Mouse (Mus musculus) neural tube, embryonic 11.5 days (tissue): ENCODE results near the gene Ttll5. TPM values are rescaled to one million over a fixed set of nuclear protein-coding genes. Genes with fewer than 3 reads are reported as not detected.

ENCODE experiments used
- ATAC-seq: fragments of 200-750 bp; cut with Nextera tagmentation; 2 replicates; pipeline ENCODE4 v1.8.0; 2017; ENCODE audit warnings: moderate number of reproducible peaks, mild to moderate bottlenecking, moderate TSS enrichment, moderate library complexity; ENCODE audit not compliant: insufficient read depth, low FRiP score, low TSS enrichment
- DNase-seq: peaks from one replicate; pipeline ENCODE4 v3.0.0-alpha.2; 2015; ENCODE audit warnings: low spot score
- H3K27ac ChIP-seq: fragments of 300-500 bp; sonication (generic); 2 replicates; pipeline ENCODE4 v1.5.1; 2014; ENCODE audit warnings: low read depth, mild to moderate bottlenecking, low read length
- H3K27me3 ChIP-seq: fragments of 300-500 bp; sonication (generic); 2 replicates; pipeline ENCODE4 v1.6.1; 2014; ENCODE audit warnings: mild to moderate bottlenecking, low read length, mixed read lengths; ENCODE audit not compliant: control insufficient read depth, insufficient read depth
- H3K36me3 ChIP-seq: fragments of 300-500 bp; sonication (generic); 2 replicates; pipeline ENCODE4 v1.6.1; 2014; ENCODE audit warnings: mild to moderate bottlenecking, low read length, moderate library complexity, mixed read lengths; ENCODE audit not compliant: control insufficient read depth, insufficient read depth
- H3K4me1 ChIP-seq: fragments of 300-500 bp; sonication (generic); 2 replicates; pipeline ENCODE4 v1.6.1; 2014; ENCODE audit warnings: low read length, mixed read lengths; ENCODE audit not compliant: control insufficient read depth, insufficient read depth
- H3K4me2 ChIP-seq: fragments of 300-500 bp; sonication (generic); 2 replicates; pipeline ENCODE4 v1.6.1; 2014; ENCODE audit warnings: low read depth, mild to moderate bottlenecking, moderate library complexity
- H3K4me3 ChIP-seq: fragments of 300-500 bp; sonication (generic); 2 replicates; pipeline ENCODE4 v1.5.1; 2014; ENCODE audit warnings: low read depth, low read length
- H3K9ac ChIP-seq: fragments of 300-500 bp; sonication (generic); 2 replicates; pipeline ENCODE4 v1.6.1; 2014; ENCODE audit warnings: mild to moderate bottlenecking, low read length
- H3K9me3 ChIP-seq: fragments of 300-500 bp; sonication (generic); 2 replicates; pipeline ENCODE4 v1.6.1; 2016; ENCODE audit warnings: low read length; ENCODE audit not compliant: control insufficient read depth
- whole genome bisulfite sequencing: fragments of 180-500 bp; shearing (Covaris S2); extraction: QIAGEN DNeasy Blood & Tissue Kit; methylation state at CpG from one replicate; pipeline ENCODE4 v1.1.7; 2014; 5-methylcytosine and 5-hydroxymethylcytosine counted together
- polyA plus RNA-seq: library from polyadenylated mRNA; unstranded; fragments of >200 nt; fragmentation: Nextera tagmentation; extraction: Ambion mirVana; gene quantifications from 2 replicates; pipeline ENCODE4 v1.2.1, GENCODE M21; 2014

Gene Ttll5
- 14.2 and 17.7 TPM in 2 replicates for polyA plus RNA-seq

DNA sequence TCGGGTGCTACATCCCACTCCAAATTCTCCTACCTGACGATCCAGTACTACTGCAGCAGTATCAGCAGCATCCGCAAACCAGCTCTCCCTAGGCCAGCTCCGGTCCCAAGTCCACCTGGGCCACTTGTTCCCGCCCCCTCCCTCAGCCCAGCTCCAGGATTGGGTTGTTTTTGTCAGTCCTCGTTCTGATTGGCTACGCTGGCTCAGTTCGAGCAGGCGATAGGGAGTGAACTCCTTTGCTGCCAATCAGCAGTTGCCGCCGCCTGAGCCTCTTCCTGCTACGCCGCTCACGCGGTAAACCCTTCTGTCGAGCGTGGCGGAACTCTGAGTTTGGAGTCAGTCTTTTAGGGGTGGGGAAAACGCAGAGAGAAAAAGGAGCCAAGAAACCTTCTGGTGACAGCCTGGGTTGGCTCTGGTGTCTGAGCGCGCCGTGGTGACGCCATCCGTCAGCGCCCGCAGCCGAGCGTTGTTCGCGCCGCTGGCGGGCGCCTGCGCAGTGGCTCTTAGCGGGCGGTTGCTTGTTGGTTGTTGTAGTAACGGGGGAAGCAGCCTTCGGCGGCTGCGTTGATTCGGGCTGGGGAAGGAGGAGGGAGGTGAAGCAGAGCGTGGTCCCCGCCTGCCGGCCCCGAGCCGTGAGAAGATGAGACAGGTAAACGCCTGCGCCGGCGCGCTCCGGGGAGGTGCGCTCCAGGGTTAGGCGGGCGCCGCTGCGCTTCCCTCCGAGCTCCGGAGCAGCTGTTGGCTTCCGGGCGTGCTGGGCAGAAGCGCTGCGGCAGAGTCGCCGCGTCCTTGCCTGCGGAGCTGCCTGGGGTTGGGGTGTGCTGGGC lies at the start of gene Ttll5, which contains the start of gene Erg28:
Gene Ttll5 (plus strand): TSS at position 222 of the 827 bp plus-strand sequence.
Gene Erg28 (minus strand): TSS at position 113 of the 827 bp plus-strand sequence.
- no peaks in the 10 kb centered on the region for H3K27me3 ChIP-seq
- DNase-seq: peak; percentile 97
- WGBS: under 1% methylated on average over 67 of the region's 67 CpGs
- H3K4me2 ChIP-seq: peak within 1 kb of the TSS; percentile 86
- H3K9ac ChIP-seq: peak within 1 kb of the TSS; percentile 55
- peak within 1 kb of the TSS; percentile 73 for H3K4me3 ChIP-seq
- H3K9me3 ChIP-seq: no peaks in the 10 kb centered on the region
- no peaks in the 10 kb centered on the region; the same call in 1 of the 2 replicates for H3K36me3 ChIP-seq
- H3K4me1 ChIP-seq: peaks cover 7% of the 10 kb centered on the region
- peak; percentile 98 for ATAC-seq
- H3K27ac ChIP-seq: peak within 1 kb of the TSS; percentile 89

DNA sequence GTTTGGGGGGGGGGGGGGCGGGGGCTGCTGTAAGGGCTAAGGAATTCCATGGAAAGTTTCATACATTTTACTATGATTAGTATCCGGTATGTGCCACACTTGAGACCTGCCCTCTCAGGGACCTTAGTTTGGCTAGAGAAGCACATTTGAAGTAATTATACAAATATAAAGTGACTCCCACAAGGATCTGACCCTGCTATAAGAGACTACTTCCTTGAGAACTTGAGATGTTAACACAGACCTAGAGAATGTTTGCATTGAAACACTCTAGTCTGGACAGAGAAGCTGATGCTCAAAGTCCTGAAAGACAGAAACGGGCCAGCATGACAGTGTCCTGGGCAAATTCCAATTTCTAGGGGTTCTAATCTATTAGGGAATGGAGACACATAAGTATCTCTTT lies 45.5 kb upstream of the Ttll5 start:
- Histone ChIP-seq H3K4me1 (no peaks in the 10 kb centered on the region), H3K36me3 (no peaks in the 10 kb centered on the region), H3K4me3 (no peak overlapping the region), H3K27ac (no peak overlapping the region), H3K27me3 (no peaks in the 10 kb centered on the region), H3K9ac (no peak overlapping the region), H3K4me2 (no peak overlapping the region), H3K9me3 (no peaks in the 10 kb centered on the region)
- 81% methylated on average over 3 of the region's 3 CpGs for WGBS
- ATAC-seq (no peak), DNase-seq (no peak)

DNA sequence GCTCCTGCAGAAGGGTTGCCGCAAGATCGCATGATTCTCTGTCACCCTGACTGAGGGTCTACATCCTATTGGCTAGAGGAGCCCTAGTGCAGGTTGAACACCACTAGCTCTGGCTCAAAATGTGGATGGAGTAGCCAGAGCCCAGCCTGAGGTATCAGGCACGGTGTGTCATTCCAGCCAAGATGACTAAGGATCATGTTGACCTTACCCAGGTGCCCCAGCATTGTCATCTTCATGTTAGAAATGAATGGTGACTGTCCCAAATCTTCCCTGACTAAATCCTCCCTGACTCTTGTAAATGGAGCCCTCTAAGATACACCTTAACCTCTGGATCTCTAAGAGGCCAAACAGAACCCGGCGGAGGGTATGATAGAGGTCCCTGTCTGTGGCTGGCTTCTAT lies 44.8 kb upstream of the Ttll5 start:
- Histone ChIP-seq H3K9me3 (no peaks in the 10 kb centered on the region), H3K4me3 (no peak overlapping the region), H3K27me3 (no peaks in the 10 kb centered on the region), H3K4me1 (no peaks in the 10 kb centered on the region), H3K36me3 (no peaks in the 10 kb centered on the region), H3K4me2 (no peak overlapping the region), H3K27ac (no peak overlapping the region), H3K9ac (no peak overlapping the region)
- ATAC-seq (no peak), DNase-seq (no peak)
- WGBS: 90% methylated on average over 5 of the region's 5 CpGs

DNA sequence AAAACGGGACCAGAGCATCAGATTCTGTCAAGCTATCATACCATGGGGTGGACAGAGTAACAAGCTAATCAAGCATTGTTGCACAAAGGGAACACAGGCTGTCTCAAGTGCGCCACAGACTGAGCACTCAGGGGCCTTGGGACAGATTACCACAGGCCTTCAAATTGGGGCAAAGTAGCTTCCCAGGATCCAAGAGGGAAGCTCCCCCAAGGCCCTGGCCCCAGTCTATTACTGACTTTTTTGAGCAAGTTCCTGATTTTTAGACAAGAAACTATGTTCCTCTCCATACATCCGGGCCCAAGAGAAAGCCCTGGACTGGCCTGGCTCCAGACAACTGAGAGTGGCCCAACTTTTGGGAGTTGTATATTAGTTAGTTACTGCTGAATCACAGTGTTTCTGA lies 42.9 kb upstream of the Ttll5 start:
- ATAC-seq (no peak), DNase-seq (no peak)
- 82% methylated on average over 3 of the region's 3 CpGs for WGBS
- Histone ChIP-seq H3K4me2 (no peak overlapping the region), H3K27ac (no peak overlapping the region), H3K9ac (no peak overlapping the region), H3K4me1 (no peaks in the 10 kb centered on the region), H3K27me3 (no peaks in the 10 kb centered on the region), H3K9me3 (no peaks in the 10 kb centered on the region), H3K36me3 (no peaks in the 10 kb centered on the region), H3K4me3 (no peak overlapping the region)

DNA sequence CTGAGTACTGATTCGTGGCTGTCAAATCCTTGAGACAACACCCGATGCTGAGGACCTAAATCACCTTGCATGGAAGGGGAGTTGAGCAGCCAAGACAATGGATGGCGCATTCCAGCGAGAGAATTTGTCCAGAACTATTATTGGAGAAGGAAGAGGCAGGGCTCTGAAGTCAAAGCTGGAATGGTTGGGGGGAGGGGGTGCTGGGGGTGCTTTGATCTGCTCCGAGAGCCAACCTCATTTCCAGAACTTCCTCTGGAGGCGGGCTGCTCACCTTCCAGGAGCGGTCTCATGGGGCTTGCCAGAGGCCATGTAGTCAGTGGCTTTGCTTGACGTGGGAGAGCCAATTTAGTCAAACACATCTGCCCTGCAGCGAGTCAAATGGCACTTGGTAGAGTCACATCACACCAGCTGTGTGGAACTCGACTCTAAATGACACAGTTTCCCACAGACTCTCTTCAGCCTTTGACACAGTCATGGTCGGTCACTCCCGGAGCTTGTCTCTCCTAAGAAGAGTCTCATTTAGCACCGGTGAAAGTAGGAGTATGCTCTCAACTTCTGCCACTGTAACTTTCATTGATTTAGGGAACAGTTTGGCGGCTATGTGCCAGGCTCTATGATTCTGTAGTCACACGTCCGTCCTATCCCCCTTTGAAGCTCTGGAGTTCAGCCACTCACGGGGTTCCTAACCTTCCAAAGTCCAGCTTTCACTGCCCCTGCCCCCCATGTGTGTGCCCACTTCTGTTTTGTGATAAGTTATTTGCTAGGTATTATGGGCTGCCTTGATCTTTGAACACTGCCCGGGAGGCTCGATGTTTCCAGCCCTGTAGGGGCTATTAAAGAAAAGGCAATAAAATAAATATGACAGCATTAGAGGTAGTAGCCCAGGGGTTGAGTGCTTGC lies 39.3 kb upstream of the Ttll5 start:
- H3K4me2 ChIP-seq: no peak overlapping the region
- DNase-seq (no peak), ATAC-seq (no peak)
- no peaks in the 10 kb centered on the region for H3K4me1 ChIP-seq
- H3K9ac ChIP-seq: no peak overlapping the region
- 57% methylated on average over 19 of the region's 19 CpGs for WGBS
- no peak overlapping the region for H3K27ac ChIP-seq
- no peaks in the 10 kb centered on the region for H3K36me3 ChIP-seq
- H3K27me3 ChIP-seq: no peaks in the 10 kb centered on the region
- no peaks in the 10 kb centered on the region for H3K9me3 ChIP-seq
- H3K4me3 ChIP-seq: no peak overlapping the region

DNA sequence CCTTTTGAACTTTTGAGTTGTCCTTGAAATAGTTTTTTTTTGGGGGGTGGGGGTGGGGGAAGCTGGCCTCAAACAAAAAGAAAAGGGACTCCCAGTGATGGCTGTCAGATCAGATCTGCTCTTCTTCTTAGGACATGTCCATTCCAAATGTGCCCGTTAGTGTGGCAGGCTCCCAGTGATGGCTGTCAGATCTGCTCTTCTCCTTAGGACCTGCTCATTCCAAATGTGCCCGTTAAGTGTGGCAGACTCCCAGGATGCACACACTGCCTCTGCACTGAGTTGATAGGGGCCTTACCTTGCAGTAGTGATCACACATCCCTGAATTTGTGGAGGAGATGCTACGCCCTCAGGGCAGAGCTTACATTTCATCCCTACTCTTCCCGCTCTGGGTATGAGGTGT lies 32.3 kb upstream of the Ttll5 start:
- Histone ChIP-seq H3K4me1 (no peaks in the 10 kb centered on the region), H3K9me3 (no peaks in the 10 kb centered on the region), H3K4me3 (no peak overlapping the region), H3K27ac (no peak overlapping the region), H3K9ac (no peak overlapping the region), H3K27me3 (no peaks in the 10 kb centered on the region), H3K36me3 (no peaks in the 10 kb centered on the region), H3K4me2 (no peak overlapping the region)
- WGBS: 88% methylated on average over 4 of the region's 4 CpGs
- ATAC-seq (no peak), DNase-seq (no peak)

DNA sequence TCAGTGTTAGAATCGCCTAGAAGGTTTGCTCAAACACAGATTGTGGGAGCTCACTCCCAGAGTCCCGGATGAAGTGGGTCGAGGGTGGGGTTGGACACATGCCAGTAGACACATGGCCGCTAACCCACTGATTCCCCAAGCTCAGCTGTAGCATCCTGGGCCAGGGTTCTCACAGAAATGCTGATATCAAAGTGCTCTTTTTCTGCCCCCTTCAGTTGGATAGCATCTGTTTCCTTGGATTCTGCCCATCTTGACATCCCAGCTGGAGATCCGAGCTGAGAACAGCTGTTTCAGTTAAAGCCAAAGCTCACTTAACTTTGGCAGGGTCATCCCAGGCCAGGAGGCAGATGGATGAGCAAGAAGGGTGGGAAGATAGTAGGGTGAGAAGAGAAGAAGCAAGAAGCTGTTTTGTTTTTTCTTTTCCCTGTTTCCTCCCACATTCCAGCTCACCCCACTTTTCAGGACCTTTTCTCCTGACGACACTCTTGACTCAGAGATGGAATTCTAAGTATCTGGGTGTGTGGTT lies 31.6 kb upstream of the Ttll5 start:
- Histone ChIP-seq H3K4me1 (no peaks in the 10 kb centered on the region), H3K4me2 (no peak overlapping the region), H3K36me3 (no peaks in the 10 kb centered on the region), H3K4me3 (no peak overlapping the region), H3K9me3 (no peaks in the 10 kb centered on the region), H3K27me3 (no peaks in the 10 kb centered on the region), H3K9ac (no peak overlapping the region), H3K27ac (no peak overlapping the region)
- WGBS: 76% methylated on average over 6 of the region's 6 CpGs
- DNase-seq (peak; percentile 18), ATAC-seq (no peak)

DNA sequence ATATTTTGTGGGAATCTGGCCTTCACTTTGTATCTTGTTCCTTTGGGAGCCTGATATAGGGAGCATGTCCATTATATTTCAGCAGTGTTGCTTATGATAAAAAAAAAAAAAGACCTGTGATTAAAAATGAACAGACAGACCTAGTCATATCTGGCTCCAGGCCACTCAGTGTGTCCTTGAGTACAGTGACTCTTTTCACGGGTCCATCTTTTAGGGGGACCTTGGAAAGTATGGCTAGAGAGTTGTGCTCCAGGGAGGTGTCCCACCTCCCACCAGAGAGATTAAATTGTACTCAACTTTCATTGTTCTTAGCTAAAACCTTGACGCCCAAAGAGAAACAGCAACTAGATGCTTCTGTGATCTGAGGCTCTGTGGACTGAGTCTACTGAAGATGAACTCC lies 30.4 kb upstream of the Ttll5 start:
- Histone ChIP-seq H3K9me3 (no peaks in the 10 kb centered on the region), H3K36me3 (no peaks in the 10 kb centered on the region), H3K4me2 (no peak overlapping the region), H3K4me3 (no peak overlapping the region), H3K27me3 (no peaks in the 10 kb centered on the region), H3K27ac (no peak overlapping the region), H3K4me1 (no peaks in the 10 kb centered on the region), H3K9ac (no peak overlapping the region)
- 90% methylated on average over 2 of the region's 2 CpGs for WGBS
- ATAC-seq: no peak
- no peak for DNase-seq
